Mouse (Mus musculus) midbrain, postnatal 0 days (tissue): ENCODE results near the gene Midn. TPM values are rescaled to one million over a fixed set of nuclear protein-coding genes. Genes with fewer than 3 reads are reported as not detected.

Experiments
- ATAC-seq: fragments of 200-750 bp; cut with Nextera tagmentation; 2 replicates; pipeline ENCODE4 v1.8.0; 2017; ENCODE audit warnings: moderate number of reproducible peaks, mild to moderate bottlenecking, moderate TSS enrichment, moderate library complexity; ENCODE audit not compliant: low FRiP score
- DNase-seq: peaks from one replicate; pipeline ENCODE4 v3.0.0-alpha.2; 2015; ENCODE audit warnings: low spot score
- H3K27ac ChIP-seq: fragments of 300-500 bp; sonication (generic); 2 replicates; pipeline ENCODE4 v1.5.1; 2014; ENCODE audit warnings: low read depth, mild to moderate bottlenecking, low read length, mixed read lengths
- H3K27me3 ChIP-seq: fragments of 300-500 bp; sonication (generic); 2 replicates; pipeline ENCODE4 v1.6.1; 2014; ENCODE audit warnings: low read length, control low read depth, mixed read lengths; ENCODE audit not compliant: insufficient read depth
- H3K36me3 ChIP-seq: fragments of 300-500 bp; sonication (generic); 2 replicates; pipeline ENCODE4 v1.6.1; 2014; ENCODE audit warnings: low read length, control low read depth, mixed read lengths; ENCODE audit not compliant: insufficient read depth
- H3K4me1 ChIP-seq: fragments of 300-500 bp; sonication (generic); 2 replicates; pipeline ENCODE4 v1.6.1; 2014; ENCODE audit warnings: mild to moderate bottlenecking, control low read depth, antibody characterized with exemption, low read length, mixed read lengths; ENCODE audit not compliant: insufficient read depth
- H3K4me2 ChIP-seq: fragments of 300-500 bp; sonication (generic); 2 replicates; pipeline ENCODE4 v1.6.1; 2014; ENCODE audit warnings: low read depth, mild to moderate bottlenecking, low read length, mixed read lengths; ENCODE audit not compliant: poor library complexity, severe bottlenecking
- H3K4me3 ChIP-seq: fragments of 300-500 bp; sonication (generic); 2 replicates; pipeline ENCODE4 v1.5.1; 2014; ENCODE audit warnings: low read depth, mild to moderate bottlenecking, low read length, moderate library complexity
- H3K9ac ChIP-seq: fragments of 300-500 bp; sonication (generic); replicated peaks from 2 replicates; pipeline ENCODE4 v1.6.1; 2014; ENCODE audit warnings: mild to moderate bottlenecking, low read length, moderate library complexity, mixed read lengths; ENCODE audit not compliant: poor library complexity, severe bottlenecking
- H3K9me3 ChIP-seq: fragments of 300-500 bp; sonication (generic); 2 replicates; pipeline ENCODE4 v1.6.1; 2016; ENCODE audit warnings: low read length, control low read depth
- CTCF ChIP-seq: IDR thresholded peaks from 2 replicates; pipeline ENCODE4 v1.5.1; 2016; ENCODE audit warnings: antibody characterized with exemption, mild to moderate bottlenecking
- WGBS: fragments of 180-500 bp; shearing (Covaris S2); extraction: QIAGEN DNeasy Blood & Tissue Kit; methylation state at CpG from one replicate; pipeline ENCODE4 v1.1.7; 2014; 5-methylcytosine and 5-hydroxymethylcytosine counted together
- polyA plus RNA-seq: library from polyadenylated mRNA; unstranded; fragments of >200 nt; fragmentation: Nextera tagmentation; extraction: Ambion mirVana; gene quantifications from 2 replicates; pipeline ENCODE4 v1.2.1, GENCODE M21; 2015
- total RNA-seq: library from RNA; depleted of rRNA; stranded (reverse); fragments of >200 nt; gene quantifications from 2 replicates; pipeline ENCODE4 v1.2.3, GENCODE M21; 2014

Gene Midn
- total and polyA plus RNA-seq, 2 experiments from 2014 or later, result 17.2 to 143 TPM

- peak overlapping the region; percentile 91 for H3K4me3 ChIP-seq
- peak; percentile 60 for ATAC-seq
- peak; percentile 94 for DNase-seq
- WGBS, result under 1% methylated on average over 40 of the region's 48 CpGs
- H3K27ac ChIP-seq, result peak overlapping the region; percentile 100
- H3K9ac ChIP-seq, result peak overlapping the region; percentile 100
- no peaks in the 10 kb centered on the region for H3K9me3 ChIP-seq
- peak overlapping the region; percentile 77 for H3K4me2 ChIP-seq
- peaks cover 7% of the 10 kb centered on the region; the same call in 1 of the 2 replicates for H3K4me1 ChIP-seq
- H3K36me3 ChIP-seq, result peaks cover 18% of the 10 kb centered on the region
- TF ChIP-seq CTCF, result no peak
- H3K27me3 ChIP-seq, result no peaks in the 10 kb centered on the region
Observed at GRCm38 (mm10) chr10:80168038-80168661, 20.1 kb downstream of the Midn start.

DNA sequence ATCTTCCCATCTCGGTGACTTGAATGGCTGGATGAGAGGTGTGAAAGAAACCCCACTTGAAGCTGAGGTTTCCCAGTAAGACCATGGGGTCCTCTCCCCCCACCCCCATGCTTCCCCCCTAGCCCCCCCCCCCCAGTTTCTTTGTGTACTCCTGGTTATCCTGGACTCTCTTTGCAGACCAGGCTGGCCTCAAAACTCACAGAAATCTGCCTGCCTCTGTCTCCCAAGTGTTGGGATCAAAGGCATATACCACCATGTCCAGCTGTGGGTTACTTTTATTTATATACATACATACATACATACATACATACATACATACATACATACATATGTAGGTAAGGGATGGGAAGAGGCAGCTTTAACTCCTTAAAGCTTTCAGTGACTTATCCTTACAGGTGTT, 21.0 kb downstream of the Midn start:
- Histone ChIP-seq H3K9me3 (no peaks in the 10 kb centered on the region), H3K36me3 (peaks cover 18% of the 10 kb centered on the region), H3K27ac (peak overlapping the region; percentile 100; the same call in 1 of the 2 replicates), H3K4me3 (peak overlapping the region; percentile 91; the same call in 1 of the 2 replicates), H3K4me2 (peak overlapping the region; percentile 77), H3K4me1 (peaks cover 11% of the 10 kb centered on the region; the same call in 1 of the 2 replicates), H3K9ac (peak overlapping the region; percentile 100; the same call in 1 of the 2 replicates), H3K27me3 (no peaks in the 10 kb centered on the region)
- no peak for DNase-seq
- WGBS, result 33% methylated on average over 1 of the region's 1 CpGs
- no peak for TF ChIP-seq CTCF
- ATAC-seq, result no peak

GRCm38 (mm10) chr10:80169651-80170050, 21.6 kb downstream of the Midn start:
- no peak for ATAC-seq
- Histone ChIP-seq H3K4me2 (no peak overlapping the region), H3K9me3 (no peaks in the 10 kb centered on the region), H3K4me3 (no peak overlapping the region), H3K9ac (no peak overlapping the region), H3K27me3 (no peaks in the 10 kb centered on the region), H3K27ac (no peak overlapping the region), H3K36me3 (peaks cover 18% of the 10 kb centered on the region), H3K4me1 (peaks cover 11% of the 10 kb centered on the region; the same call in 1 of the 2 replicates)
- no peak for TF ChIP-seq CTCF
- no peak for DNase-seq
- WGBS, result 95% methylated on average over 7 of the region's 7 CpGs

DNA sequence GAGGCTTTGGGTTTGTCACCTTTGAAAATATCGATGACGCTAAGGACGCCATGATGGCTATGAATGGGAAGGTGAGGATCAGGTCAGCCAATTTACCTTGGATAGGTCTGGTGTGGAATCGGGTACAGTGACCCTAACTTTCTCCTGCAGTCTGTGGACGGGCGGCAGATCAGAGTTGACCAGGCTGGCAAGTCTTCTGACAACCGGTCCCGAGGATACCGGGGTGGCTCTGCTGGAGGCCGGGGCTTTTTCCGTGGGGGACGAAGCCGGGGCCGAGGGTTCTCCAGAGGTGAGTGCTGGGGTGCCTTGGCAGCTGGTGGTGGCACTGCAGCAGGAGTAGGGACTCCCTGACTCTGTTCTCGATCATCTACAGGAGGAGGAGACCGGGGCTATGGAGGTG, 22.0 kb downstream of the Midn start:
- H3K4me1 ChIP-seq, result peaks cover 11% of the 10 kb centered on the region; the same call in 1 of the 2 replicates
- peaks cover 18% of the 10 kb centered on the region for H3K36me3 ChIP-seq
- DNase-seq, result no peak
- H3K9ac ChIP-seq, result no peak overlapping the region
- TF ChIP-seq CTCF, result no peak
- no peak overlapping the region for H3K27ac ChIP-seq
- H3K4me3 ChIP-seq, result no peak overlapping the region
- no peaks in the 10 kb centered on the region for H3K27me3 ChIP-seq
- H3K9me3 ChIP-seq, result no peaks in the 10 kb centered on the region
- ATAC-seq, result no peak
- WGBS, result 97% methylated on average over 16 of the region's 16 CpGs
- no peak overlapping the region for H3K4me2 ChIP-seq

GRCm38 (mm10) chr10:80170601-80171021, 22.5 kb downstream of the Midn start:
- WGBS, result 95% methylated on average over 19 of the region's 19 CpGs
- TF ChIP-seq CTCF, result no peak

GRCm38 (mm10) chr10:80171252-80171651, 23.2 kb downstream of the Midn start:
- 88% methylated on average over 15 of the region's 15 CpGs for WGBS
- Histone ChIP-seq H3K27ac (no peak overlapping the region), H3K4me3 (no peak overlapping the region), H3K9ac (no peak overlapping the region), H3K4me1 (peaks cover 7% of the 10 kb centered on the region; the same call in 1 of the 2 replicates), H3K36me3 (peaks cover 18% of the 10 kb centered on the region), H3K9me3 (no peaks in the 10 kb centered on the region), H3K27me3 (no peaks in the 10 kb centered on the region), H3K4me2 (no peak overlapping the region)
- no peak for TF ChIP-seq CTCF
- no peak for DNase-seq
- ATAC-seq, result no peak

More at GRCm38 (mm10) chr10:80170601-80171021, 22.5 kb downstream of the Midn start:
- DNase-seq, result no peak
- Histone ChIP-seq H3K4me3 (no peak overlapping the region), H3K27me3 (no peaks in the 10 kb centered on the region), H3K4me1 (peaks cover 9% of the 10 kb centered on the region; the same call in 1 of the 2 replicates), H3K9ac (no peak overlapping the region), H3K4me2 (no peak overlapping the region), H3K27ac (no peak overlapping the region), H3K36me3 (peaks cover 18% of the 10 kb centered on the region), H3K9me3 (no peaks in the 10 kb centered on the region)
- no peak for ATAC-seq
